Mouse (Mus musculus) forebrain, embryonic 11.5 days (tissue): ENCODE results near the gene Ccdc116. TPM values are rescaled to one million over a fixed set of nuclear protein-coding genes. Genes with fewer than 3 reads are reported as not detected.

Experiments used
- ATAC-seq: fragments of 200-750 bp; cut with Nextera tagmentation; replicated peaks from 2 replicates; pipeline ENCODE4 v1.8.0; 2017; ENCODE audit warnings: moderate TSS enrichment; ENCODE audit not compliant: low FRiP score
- DNase-seq: peaks from one replicate; pipeline ENCODE4 v3.0.0-alpha.2; 2017; ENCODE audit warnings: low spot score
- H3K27ac ChIP-seq: fragments of 300-500 bp; sonication (generic); 2 replicates; pipeline ENCODE4 v1.5.1; 2014; ENCODE audit warnings: low read depth, low read length
- H3K27me3 ChIP-seq: fragments of 300-500 bp; sonication (generic); 2 replicates; pipeline ENCODE4 v1.6.1; 2014; ENCODE audit warnings: mild to moderate bottlenecking, low read length, mixed read lengths; ENCODE audit not compliant: control insufficient read depth, insufficient read depth
- H3K36me3 ChIP-seq: fragments of 300-500 bp; sonication (generic); 2 replicates; pipeline ENCODE4 v1.6.1; 2014; ENCODE audit warnings: mild to moderate bottlenecking, low read length, moderate library complexity, mixed read lengths; ENCODE audit not compliant: control insufficient read depth, insufficient read depth
- H3K4me1 ChIP-seq: fragments of 300-500 bp; sonication (generic); replicated peaks from 2 replicates; pipeline ENCODE4 v1.6.1; 2014; ENCODE audit warnings: low read length, mixed read lengths; ENCODE audit not compliant: control insufficient read depth, insufficient read depth
- H3K4me2 ChIP-seq: fragments of 300-500 bp; sonication (generic); 2 replicates; pipeline ENCODE4 v1.6.1; 2014; ENCODE audit warnings: low read depth, mild to moderate bottlenecking, low read length, moderate library complexity, mixed read lengths; ENCODE audit not compliant: severe bottlenecking
- H3K4me3 ChIP-seq: fragments of 300-500 bp; sonication (generic); 2 replicates; pipeline ENCODE4 v1.5.1; 2014; ENCODE audit warnings: low read depth, low read length
- H3K9ac ChIP-seq: fragments of 300-500 bp; sonication (generic); 2 replicates; pipeline ENCODE4 v1.6.1; 2014; ENCODE audit warnings: low read length
- H3K9me3 ChIP-seq: fragments of 300-500 bp; sonication (generic); 2 replicates; pipeline ENCODE4 v1.6.1; 2016; ENCODE audit warnings: low read length, mixed read lengths; ENCODE audit not compliant: control insufficient read depth
- WGBS: fragments of 180-500 bp; shearing (Covaris S2); extraction: QIAGEN DNeasy Blood & Tissue Kit; methylation state at CpG from one replicate; pipeline ENCODE4 v1.1.7; 2014; 5-methylcytosine and 5-hydroxymethylcytosine counted together
- polyA plus RNA-seq: library from polyadenylated mRNA; unstranded; fragments of >200 nt; fragmentation: Nextera tagmentation; extraction: Ambion mirVana; gene quantifications from 2 replicates; pipeline ENCODE4 v1.2.1, GENCODE M21; 2014

Ccdc116 gene
- polyA plus RNA-seq, 1 experiment from 2014 or later = 0.61 TPM

- no peaks in the 10 kb centered on the region for H3K9me3 ChIP-seq
- DNase-seq = peak; percentile 85
- H3K9ac ChIP-seq = peak overlapping the region; percentile 88
- H3K36me3 ChIP-seq = peaks cover 3% of the 10 kb centered on the region; the same call in 1 of the 2 replicates
- H3K4me2 ChIP-seq = peak overlapping the region; percentile 84
- peaks cover 13% of the 10 kb centered on the region; the same call in 1 of the 2 replicates for H3K4me1 ChIP-seq
- peak; percentile 60 for ATAC-seq
- 1% methylated on average over 22 of the region's 22 CpGs for WGBS
- H3K27ac ChIP-seq = peak overlapping the region; percentile 77
- H3K4me3 ChIP-seq = peak overlapping the region; percentile 67
- H3K27me3 ChIP-seq = no peaks in the 10 kb centered on the region
Measured at GRCm38 (mm10) chr16:17124119-17124870, 22.7 kb downstream of the Ccdc116 start.

- no peaks in the 10 kb centered on the region for H3K9me3 ChIP-seq
- no peak overlapping the region for H3K27ac ChIP-seq
- DNase-seq = no peak
- H3K4me2 ChIP-seq = peak overlapping the region; percentile 16; the same call in 1 of the 2 replicates
- peaks cover 3% of the 10 kb centered on the region; the same call in 1 of the 2 replicates for H3K36me3 ChIP-seq
- no peak overlapping the region for H3K4me3 ChIP-seq
- H3K9ac ChIP-seq = no peak overlapping the region; the same call in 1 of the 2 replicates
- ATAC-seq = 0 out of 2 replicates have a peak, but pooled peaks have one; percentile 19
- 41% methylated on average over 14 of the region's 14 CpGs for WGBS
- no peaks in the 10 kb centered on the region for H3K27me3 ChIP-seq
- H3K4me1 ChIP-seq = peaks cover 13% of the 10 kb centered on the region; the same call in 1 of the 2 replicates
Measured at GRCm38 (mm10) chr16:17121569-17121968, 25.5 kb downstream of the Ccdc116 start.

GRCm38 (mm10) chr16:17117309-17117799, 29.7 kb downstream of the Ccdc116 start:
- Histone ChIP-seq H3K27me3 (no peaks in the 10 kb centered on the region), H3K4me1 (peaks cover 8% of the 10 kb centered on the region; the same call in 1 of the 2 replicates), H3K4me2 (no peak overlapping the region), H3K4me3 (no peak overlapping the region), H3K9ac (no peak overlapping the region), H3K27ac (no peak overlapping the region), H3K9me3 (no peaks in the 10 kb centered on the region), H3K36me3 (peaks cover 10% of the 10 kb centered on the region; the same call in 1 of the 2 replicates)
- ATAC-seq (no peak), DNase-seq (no peak)
- 95% methylated on average over 5 of the region's 5 CpGs for WGBS

- DNase-seq = peak; percentile 77
- Histone ChIP-seq H3K4me1 (peaks cover 3% of the 10 kb centered on the region; the same call in 1 of the 2 replicates), H3K9ac (peak within 1 kb of the TSS; percentile 75), H3K27ac (no peak within 1 kb of the TSS), H3K9me3 (no peaks in the 10 kb centered on the region), H3K27me3 (no peaks in the 10 kb centered on the region), H3K36me3 (peaks cover 7% of the 10 kb centered on the region; the same call in 1 of the 2 replicates), H3K4me3 (peak within 1 kb of the TSS; percentile 86), H3K4me2 (peak within 1 kb of the TSS; percentile 69)
- WGBS = 9% methylated on average over 37 of the region's 38 CpGs
- peak; percentile 79 for ATAC-seq
Measured at GRCm38 (mm10) chr16:17110771-17111743, 36.0 kb downstream of the Ccdc116 start, which contains the start of gene Ppil2. Gene Ppil2 (minus strand): TSS chr16:17111257.

GRCm38 (mm10) chr16:17104600-17104999, 42.4 kb downstream of the Ccdc116 start:
- Histone ChIP-seq H3K4me1 (no peaks in the 10 kb centered on the region), H3K4me2 (no peak overlapping the region), H3K9me3 (no peaks in the 10 kb centered on the region), H3K27ac (no peak overlapping the region), H3K27me3 (no peaks in the 10 kb centered on the region), H3K9ac (no peak overlapping the region), H3K36me3 (peaks cover 3% of the 10 kb centered on the region; the same call in 1 of the 2 replicates), H3K4me3 (no peak overlapping the region)
- WGBS = 92% methylated on average over 4 of the region's 4 CpGs
- no peak for ATAC-seq
- no peak for DNase-seq

- H3K9ac ChIP-seq = no peak overlapping the region
- H3K4me1 ChIP-seq = no peaks in the 10 kb centered on the region
- WGBS = 83% methylated on average over 7 of the region's 7 CpGs
- ATAC-seq (no peak), DNase-seq (no peak)
- no peak overlapping the region for H3K4me2 ChIP-seq
- H3K27ac ChIP-seq = no peak overlapping the region
- H3K4me3 ChIP-seq = no peak overlapping the region
- no peaks in the 10 kb centered on the region for H3K27me3 ChIP-seq
- H3K36me3 ChIP-seq = peaks cover 10% of the 10 kb centered on the region; the same call in 1 of the 2 replicates
- H3K9me3 ChIP-seq = no peaks in the 10 kb centered on the region
Measured at GRCm38 (mm10) chr16:17102630-17103220, 44.3 kb downstream of the Ccdc116 start.

- ATAC-seq = no peak
- no peak overlapping the region for H3K4me2 ChIP-seq
- no peak overlapping the region for H3K27ac ChIP-seq
- no peak overlapping the region for H3K4me3 ChIP-seq
- peaks cover 17% of the 10 kb centered on the region for H3K36me3 ChIP-seq
- DNase-seq = no peak
- no peaks in the 10 kb centered on the region for H3K4me1 ChIP-seq
- no peaks in the 10 kb centered on the region for H3K27me3 ChIP-seq
- H3K9ac ChIP-seq = no peak overlapping the region
- WGBS = 92% methylated on average over 3 of the region's 3 CpGs
- H3K9me3 ChIP-seq = no peaks in the 10 kb centered on the region
Measured at GRCm38 (mm10) chr16:17096938-17097337, 50.1 kb downstream of the Ccdc116 start.
